Mouse (Mus musculus) adrenal gland, postnatal 14 days (tissue): ENCODE measurements at regions not wholly inside any gene's neighbourhood (a gene's known extent, or its start where the extent isn't known, plus 50 kb on each side); places are given as distances from the start of the nearest gene placed in this dataset.

Source experiments
- DNase-seq: peaks from one replicate; pipeline ENCODE4 v3.0.0; 2021; ENCODE audit warnings: mixed read lengths

DNA sequence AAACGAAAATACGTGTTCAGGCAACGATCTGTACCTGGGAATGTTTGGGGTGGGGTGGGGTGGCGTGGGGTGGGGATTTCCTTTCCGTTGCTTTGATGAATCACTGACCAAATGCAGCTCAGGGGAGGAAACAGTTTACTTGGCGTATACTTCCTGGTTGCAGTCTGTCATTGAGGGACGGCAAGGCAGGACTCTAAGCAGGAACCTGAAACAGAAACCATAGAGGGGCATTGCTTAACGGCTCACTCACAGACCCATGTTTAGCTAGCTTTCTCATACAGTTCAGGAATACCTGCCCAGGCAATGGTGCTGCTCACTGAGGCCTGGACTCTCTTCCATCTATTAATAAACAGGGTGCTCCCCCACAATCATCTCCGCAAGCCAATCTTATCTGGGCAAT lies 55.1 kb upstream of the Smox start:
- DNase-seq = no peak

DNA sequence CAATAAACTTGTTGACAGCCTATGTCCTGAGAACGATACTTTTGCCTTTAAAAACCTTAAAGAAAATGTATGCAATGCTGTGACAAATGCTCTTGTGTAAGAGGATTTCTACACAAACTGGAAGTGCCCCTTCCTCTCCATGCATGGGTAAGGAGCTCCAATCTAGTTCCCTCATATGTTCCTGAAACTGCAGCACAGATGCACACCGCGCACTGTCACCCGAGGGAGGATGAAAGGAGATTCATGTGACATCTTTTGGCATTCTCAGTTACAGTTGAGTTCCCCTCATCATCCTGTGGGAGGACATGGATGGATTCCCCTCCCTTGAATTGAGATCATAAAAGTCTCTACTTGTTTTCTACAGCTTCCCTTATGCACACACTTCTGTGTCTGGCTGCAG lies 60.8 kb upstream of the Smox start:
- no peak for DNase-seq

GRCm38 (mm10) chr2:131428089-131428488 lies 63.2 kb upstream of the Smox start:
- DNase-seq = no peak

GRCm38 (mm10) chr2:131426941-131427340 lies 64.4 kb upstream of the Smox start:
- peak; percentile 11 for DNase-seq

DNA sequence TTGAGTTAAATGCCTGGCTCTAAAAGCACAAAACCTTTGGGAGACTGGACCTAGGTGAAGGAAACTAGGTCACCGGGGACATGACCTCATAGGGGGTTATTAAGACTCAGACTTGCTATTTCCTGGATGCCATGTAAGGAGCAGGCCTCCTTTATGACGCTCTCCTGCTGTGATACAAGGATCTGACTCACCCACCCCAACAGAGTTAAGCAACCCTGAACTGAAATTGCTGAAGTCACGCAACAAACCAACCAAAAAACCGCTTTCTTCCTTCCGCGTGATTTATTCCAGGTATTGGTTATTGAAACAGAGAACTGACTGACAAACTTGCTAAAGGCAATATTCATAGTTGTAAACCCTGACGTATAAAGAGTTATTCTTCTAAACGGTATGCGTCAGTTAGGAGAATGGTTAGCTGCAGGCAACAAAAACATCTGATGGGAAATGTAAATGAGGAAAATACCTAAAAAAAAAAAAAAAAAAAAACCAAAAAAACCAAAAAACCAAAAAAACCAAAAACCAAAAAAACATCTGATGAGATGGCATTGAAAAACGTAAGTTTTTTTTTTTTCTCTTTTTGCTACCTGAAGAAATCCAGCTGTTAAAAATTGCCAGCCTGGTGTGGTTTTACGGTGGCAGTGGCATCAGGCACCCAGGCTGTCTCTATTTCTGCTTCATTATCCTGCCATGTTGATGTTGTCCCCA lies 67.5 kb upstream of the Smox start:
- DNase-seq = no peak

DNA sequence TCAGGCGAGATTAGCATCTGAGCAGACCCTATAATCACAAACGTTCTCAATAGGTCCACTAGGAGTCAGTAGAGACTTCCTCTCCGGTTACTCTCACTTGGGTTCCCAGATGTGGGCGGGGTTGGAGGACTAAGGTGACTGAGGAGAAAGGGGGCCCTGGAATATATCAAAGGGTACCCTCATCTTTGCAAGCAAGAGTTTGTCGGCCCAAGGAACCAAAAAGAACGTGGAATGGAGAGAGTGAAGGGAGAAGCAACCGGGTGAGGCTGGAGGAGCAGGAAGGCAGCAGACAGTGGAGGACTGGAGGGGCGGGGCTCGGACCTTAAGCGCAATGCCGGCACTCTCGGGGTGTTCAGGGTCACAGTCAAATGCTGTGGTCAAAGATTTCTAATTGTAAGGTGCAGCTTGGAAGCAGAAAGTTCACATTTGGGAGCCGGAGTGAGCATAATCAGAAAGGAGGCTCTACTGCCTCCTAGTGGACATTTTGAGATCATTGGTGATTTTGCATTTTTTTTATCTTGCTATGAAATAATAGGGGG lies 68.3 kb upstream of the Smox start:
- DNase-seq = peak; percentile 79

GRCm38 (mm10) chr2:131418130-131418529 lies 65.4 kb upstream of the Rnf24 start:
- no peak for DNase-seq

- no peak for DNase-seq
Measured at GRCm38 (mm10) chr2:131417472-131417871, 64.8 kb upstream of the Rnf24 start.

DNA sequence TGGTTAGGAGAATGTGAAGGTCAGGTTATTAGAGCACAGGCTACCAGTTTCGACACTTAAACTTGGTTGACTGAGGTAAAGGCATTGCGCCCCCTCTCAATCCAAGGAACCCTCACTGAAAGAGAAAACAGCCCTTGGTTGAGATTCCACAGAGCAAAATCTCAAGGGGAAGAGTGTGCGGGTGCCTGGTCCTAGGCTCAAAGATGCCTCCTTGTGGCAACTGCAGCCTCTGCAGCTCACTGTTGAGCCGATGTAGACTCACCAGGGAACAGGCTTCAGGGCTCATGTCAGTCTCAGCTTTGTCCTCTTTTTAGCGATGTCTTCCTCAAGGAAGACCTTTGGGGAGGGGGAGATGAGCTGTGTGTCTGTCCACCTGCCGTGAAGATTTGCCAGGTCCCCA lies 63.8 kb upstream of the Rnf24 start:
- DNase-seq = peak; percentile 78

DNA sequence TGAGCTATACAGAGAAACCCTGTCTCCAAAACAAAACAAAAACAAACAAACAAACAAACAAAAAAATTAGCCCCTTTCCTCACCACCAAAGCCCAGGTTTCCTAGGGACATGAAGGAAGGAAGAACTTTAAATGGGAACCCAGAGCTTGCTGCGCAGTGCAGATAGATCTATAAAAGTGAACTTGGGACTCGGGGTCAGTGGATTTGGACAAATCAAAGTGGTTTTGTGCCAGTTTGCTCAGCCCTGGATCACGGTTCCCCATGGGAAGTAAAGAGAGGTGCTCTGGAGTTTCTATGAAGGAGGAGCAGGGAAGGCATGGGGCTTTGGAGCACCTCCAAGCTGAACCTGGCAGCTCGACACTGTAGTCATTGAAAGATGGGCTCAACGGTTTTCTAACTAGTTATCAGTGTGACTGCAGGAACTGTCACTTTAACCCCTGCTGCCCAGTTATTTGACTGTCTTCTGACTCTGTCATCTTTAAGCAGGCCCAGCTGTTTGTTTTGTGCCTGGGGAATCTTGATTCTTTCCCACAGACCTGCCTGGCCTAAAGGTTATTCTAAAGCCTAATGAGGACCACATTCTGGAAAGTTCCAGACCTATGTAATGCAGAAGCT lies 58.3 kb upstream of the Rnf24 start:
- DNase-seq = no peak

- DNase-seq = no peak
Measured at GRCm38 (mm10) chr2:131407337-131407736, 54.6 kb upstream of the Rnf24 start.

DNA sequence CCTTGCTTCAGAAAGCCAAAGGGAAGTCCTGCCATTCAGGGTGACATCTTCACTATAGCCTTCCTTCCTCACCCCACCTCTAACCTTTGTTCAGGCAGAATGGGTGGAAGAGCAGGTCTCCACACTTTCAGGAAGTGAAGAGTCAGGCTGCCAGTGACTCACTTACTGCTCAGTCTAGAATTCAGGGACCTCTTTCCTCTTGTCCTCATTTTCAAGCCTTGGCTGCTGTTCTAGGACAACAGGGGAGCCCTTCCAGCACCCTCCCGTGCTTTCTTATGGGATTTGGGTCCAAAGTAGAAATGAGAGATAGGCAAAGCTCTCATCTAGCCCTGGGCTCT lies 51.5 kb upstream of the Rnf24 start:
- DNase-seq = no peak

GRCm38 (mm10) chr2:131403543-131404217 lies 51.0 kb upstream of the Rnf24 start:
- no peak for DNase-seq
